Mouse (Mus musculus): ENCODE results near the gene Rora. TPM values are rescaled to one million over a fixed set of nuclear protein-coding genes. Genes with fewer than 3 reads are reported as not detected.

Gene Rora
- polyA plus RNA-seq, 2 experiments: 4.5 to 10.1 TPM

GRCm38 (mm10) chr9:68710893-68711654, 57.5 kb downstream of the Rora start:
- ATAC-seq (ENCODE audit: low FRiP score, low read depth): no peak

DNA sequence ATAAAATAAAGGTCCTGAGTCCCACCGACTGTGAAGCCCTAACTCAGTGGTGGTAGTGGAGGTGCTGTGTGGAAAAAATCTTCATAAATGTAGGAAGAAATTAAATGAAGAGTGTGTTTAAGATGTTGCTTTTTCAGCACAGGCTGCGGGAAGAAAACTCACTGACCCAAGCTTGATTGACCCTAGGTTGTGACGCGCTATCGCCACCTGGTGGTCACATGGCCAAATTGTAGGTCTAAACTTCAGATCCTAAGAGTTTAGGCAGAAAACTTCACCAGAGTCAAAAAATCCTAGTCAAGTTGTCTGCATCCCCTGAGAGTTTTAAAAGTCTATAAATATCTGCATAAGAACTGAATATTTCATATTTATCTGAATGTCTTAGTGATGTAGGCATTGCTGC, 63.4 kb downstream of the Rora start:
- no peaks in the 10 kb centered on the region for H3K9me3 ChIP-seq (ENCODE audit: control insufficient read depth, low read length)
- DNase-seq (ENCODE audit: low spot score): peak; percentile 32
- no peaks in the 10 kb centered on the region for H3K27me3 ChIP-seq (ENCODE audit: control insufficient read depth, insufficient read depth, low read length)

More at GRCm38 (mm10) chr9:68710893-68711654, 57.5 kb downstream of the Rora start:
- no peak overlapping the region for H3K27ac ChIP-seq (replicated peaks; ENCODE audit: low read depth, low read length)
- TF ChIP-seq POLR2A (IDR thresholded peaks at IDR 0.05; ENCODE audit: borderline replicate concordance, extremely low read depth, insufficient read depth, insufficient read length): no peak
- H3K36me3 ChIP-seq (ENCODE audit: control insufficient read depth, insufficient read depth, low read length): no peaks in the 10 kb centered on the region
- H3K4me1 ChIP-seq (ENCODE audit: control insufficient read depth, insufficient read depth, low read length): no peaks in the 10 kb centered on the region
- no peaks in the 10 kb centered on the region for H3K27me3 ChIP-seq (ENCODE audit: control insufficient read depth, insufficient read depth, low read length)
- H3K4me2 ChIP-seq (replicated peaks; ENCODE audit: low read depth, low read length, severe bottlenecking): no peak overlapping the region
- no peak overlapping the region for H3K9ac ChIP-seq (ENCODE audit: low read depth, low read length, severe bottlenecking)
- no peaks in the 10 kb centered on the region for H3K9me3 ChIP-seq (ENCODE audit: control insufficient read depth, low read length)
- 76% methylated on average over 14 of the region's 14 CpGs for WGBS
- no peak overlapping the region for H3K4me3 ChIP-seq (replicated peaks; ENCODE audit: low read length)
- DNase-seq (ENCODE audit: low spot score): peak; percentile 5

GRCm38 (mm10) chr9:68718427-68718826, 64.8 kb downstream of the Rora start:
- Histone ChIP-seq H3K9ac (ENCODE audit: low read depth, low read length, severe bottlenecking) (no peak overlapping the region), H3K9me3 (ENCODE audit: control insufficient read depth, low read length) (no peaks in the 10 kb centered on the region), H3K27ac (replicated peaks; ENCODE audit: low read depth, low read length) (no peak overlapping the region), H3K27me3 (ENCODE audit: control insufficient read depth, insufficient read depth, low read length) (no peaks in the 10 kb centered on the region), H3K36me3 (ENCODE audit: control insufficient read depth, insufficient read depth, low read length) (no peaks in the 10 kb centered on the region), H3K4me2 (replicated peaks; ENCODE audit: low read depth, low read length, severe bottlenecking) (no peak overlapping the region), H3K4me3 (replicated peaks; ENCODE audit: low read length) (no peak overlapping the region), H3K4me1 (ENCODE audit: control insufficient read depth, insufficient read depth, low read length) (no peaks in the 10 kb centered on the region)
- no peak for TF ChIP-seq POLR2A (IDR thresholded peaks at IDR 0.05; ENCODE audit: borderline replicate concordance, extremely low read depth, insufficient read depth, insufficient read length)
- WGBS: 83% methylated on average over 6 of the region's 6 CpGs
- DNase-seq (ENCODE audit: low spot score) (no peak), ATAC-seq (ENCODE audit: low FRiP score, low read depth) (no peak)

More for the DNA sequence above, 63.4 kb downstream of the Rora start:
- no peak for TF ChIP-seq POLR2A (IDR thresholded peaks at IDR 0.05; ENCODE audit: borderline replicate concordance, extremely low read depth, insufficient read depth, insufficient read length)
- WGBS: 19% methylated on average over 5 of the region's 5 CpGs
- no peaks in the 10 kb centered on the region for H3K4me1 ChIP-seq (ENCODE audit: control insufficient read depth, insufficient read depth, low read length)
- H3K36me3 ChIP-seq (ENCODE audit: control insufficient read depth, insufficient read depth, low read length): no peaks in the 10 kb centered on the region
- no peak overlapping the region for H3K4me3 ChIP-seq (replicated peaks; ENCODE audit: low read length)
- H3K27ac ChIP-seq (replicated peaks; ENCODE audit: low read depth, low read length): no peak overlapping the region
- no peak for ATAC-seq (ENCODE audit: low FRiP score, low read depth)
- no peak overlapping the region for H3K9ac ChIP-seq (ENCODE audit: low read depth, low read length, severe bottlenecking)
- H3K4me2 ChIP-seq (replicated peaks; ENCODE audit: low read depth, low read length, severe bottlenecking): no peak overlapping the region

DNA sequence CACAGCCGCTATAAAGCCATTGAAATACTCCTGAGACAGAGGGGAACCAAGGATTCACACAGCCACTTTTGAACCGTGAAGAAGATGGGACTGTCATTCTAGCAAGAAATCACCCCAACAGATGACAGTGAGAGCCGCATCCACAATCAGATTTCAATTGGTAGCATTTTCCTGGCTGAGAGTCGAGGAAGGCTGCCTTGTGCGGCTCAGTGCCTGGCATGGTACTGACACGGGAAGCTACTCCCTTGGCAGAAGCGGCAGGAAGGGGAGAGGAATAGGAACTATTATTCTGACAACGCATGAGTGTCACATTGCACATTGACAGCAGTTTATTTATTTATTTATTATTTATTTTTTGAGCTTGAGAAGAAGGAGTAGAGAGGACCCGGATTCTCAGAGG, 65.7 kb downstream of the Rora start:
- TF ChIP-seq POLR2A (IDR thresholded peaks at IDR 0.05; ENCODE audit: borderline replicate concordance, extremely low read depth, insufficient read depth, insufficient read length): no peak
- no peaks in the 10 kb centered on the region for H3K36me3 ChIP-seq (ENCODE audit: control insufficient read depth, insufficient read depth, low read length)
- DNase-seq (ENCODE audit: low spot score) (no peak), ATAC-seq (ENCODE audit: low FRiP score, low read depth) (no peak)
- no peaks in the 10 kb centered on the region for H3K27me3 ChIP-seq (ENCODE audit: control insufficient read depth, insufficient read depth, low read length)
- H3K9me3 ChIP-seq (ENCODE audit: control insufficient read depth, low read length): no peaks in the 10 kb centered on the region
- H3K4me1 ChIP-seq (ENCODE audit: control insufficient read depth, insufficient read depth, low read length): no peaks in the 10 kb centered on the region
- no peak overlapping the region for H3K4me2 ChIP-seq (replicated peaks; ENCODE audit: low read depth, low read length, severe bottlenecking)
- no peak overlapping the region for H3K4me3 ChIP-seq (replicated peaks; ENCODE audit: low read length)
- 88% methylated on average over 9 of the region's 9 CpGs for WGBS
- H3K27ac ChIP-seq (replicated peaks; ENCODE audit: low read depth, low read length): no peak overlapping the region
- no peak overlapping the region for H3K9ac ChIP-seq (ENCODE audit: low read depth, low read length, severe bottlenecking)

GRCm38 (mm10) chr9:68724636-68725285, 71.2 kb downstream of the Rora start:
- no peak overlapping the region for H3K4me2 ChIP-seq (replicated peaks; ENCODE audit: low read depth, low read length, severe bottlenecking)
- no peaks in the 10 kb centered on the region for H3K9me3 ChIP-seq (ENCODE audit: control insufficient read depth, low read length)
- no peaks in the 10 kb centered on the region for H3K27me3 ChIP-seq (ENCODE audit: control insufficient read depth, insufficient read depth, low read length)
- no peak overlapping the region for H3K4me3 ChIP-seq (replicated peaks; ENCODE audit: low read length)
- WGBS: 86% methylated on average over 8 of the region's 8 CpGs
- no peaks in the 10 kb centered on the region for H3K36me3 ChIP-seq (ENCODE audit: control insufficient read depth, insufficient read depth, low read length)
- no peaks in the 10 kb centered on the region for H3K4me1 ChIP-seq (ENCODE audit: control insufficient read depth, insufficient read depth, low read length)
- no peak overlapping the region for H3K9ac ChIP-seq (ENCODE audit: low read depth, low read length, severe bottlenecking)
- ATAC-seq (ENCODE audit: low FRiP score, low read depth) (no peak), DNase-seq (ENCODE audit: low spot score) (no peak)
- H3K27ac ChIP-seq (replicated peaks; ENCODE audit: low read depth, low read length): no peak overlapping the region
- TF ChIP-seq POLR2A (IDR thresholded peaks at IDR 0.05; ENCODE audit: borderline replicate concordance, extremely low read depth, insufficient read depth, insufficient read length): no peak
